Mouse (Mus musculus): ENCODE data around the gene Fam83g. TPM values are rescaled to one million over a fixed set of nuclear protein-coding genes. Genes with fewer than 3 reads are reported as not detected.

Fam83g gene
- total RNA-seq, 2 experiments from 2014 or later, result not detected

DNA sequence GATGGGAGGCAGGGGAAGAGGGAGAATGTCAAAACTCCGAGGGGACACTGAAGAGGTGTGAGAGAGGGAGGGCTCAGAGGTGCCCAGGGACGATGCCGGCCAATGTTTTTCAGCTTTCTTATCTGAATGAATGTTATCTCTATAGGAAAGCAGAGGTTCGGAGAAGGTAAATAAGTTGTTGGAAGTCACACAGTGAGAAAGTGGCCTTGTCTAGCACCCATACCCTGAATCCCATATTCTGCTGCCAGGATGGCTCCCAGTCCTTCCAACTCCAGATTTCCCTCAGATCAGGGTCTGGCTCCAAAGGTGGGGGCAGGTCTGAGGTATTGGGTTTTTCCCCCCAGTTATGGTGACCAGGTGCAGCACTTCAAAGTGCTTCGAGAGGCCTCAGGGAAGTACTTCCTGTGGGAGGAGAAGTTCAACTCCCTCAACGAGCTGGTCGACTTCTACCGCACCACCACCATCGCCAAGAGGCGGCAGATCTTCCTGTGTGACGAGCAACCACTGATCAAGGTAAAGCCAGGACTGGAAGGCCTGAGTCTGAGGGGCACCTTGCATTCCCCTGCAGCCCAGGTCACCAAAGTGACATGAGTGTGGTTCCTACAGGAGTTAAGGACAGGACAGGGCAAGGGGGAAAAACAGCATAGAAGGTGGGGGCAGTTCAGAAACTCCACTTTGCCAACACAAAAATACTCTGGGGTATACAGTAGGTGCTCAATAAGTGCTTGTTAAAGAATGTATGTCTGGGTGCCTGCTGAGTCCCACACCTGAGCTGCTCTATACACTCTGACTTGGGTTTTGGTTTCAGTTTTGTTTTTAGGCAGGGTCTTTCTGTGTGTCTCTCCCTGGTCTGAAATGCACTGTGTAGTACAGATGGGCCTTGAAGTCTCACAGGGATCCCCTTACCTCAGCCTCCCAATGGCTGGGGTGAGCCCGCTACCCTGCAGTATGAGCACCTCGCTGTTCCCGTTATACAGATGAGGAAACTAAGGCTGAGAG, 14.1 kb upstream of the Fam83g start:
- ATAC-seq (replicated peaks; ENCODE audit: poor library complexity, severe bottlenecking), result no peak

DNA sequence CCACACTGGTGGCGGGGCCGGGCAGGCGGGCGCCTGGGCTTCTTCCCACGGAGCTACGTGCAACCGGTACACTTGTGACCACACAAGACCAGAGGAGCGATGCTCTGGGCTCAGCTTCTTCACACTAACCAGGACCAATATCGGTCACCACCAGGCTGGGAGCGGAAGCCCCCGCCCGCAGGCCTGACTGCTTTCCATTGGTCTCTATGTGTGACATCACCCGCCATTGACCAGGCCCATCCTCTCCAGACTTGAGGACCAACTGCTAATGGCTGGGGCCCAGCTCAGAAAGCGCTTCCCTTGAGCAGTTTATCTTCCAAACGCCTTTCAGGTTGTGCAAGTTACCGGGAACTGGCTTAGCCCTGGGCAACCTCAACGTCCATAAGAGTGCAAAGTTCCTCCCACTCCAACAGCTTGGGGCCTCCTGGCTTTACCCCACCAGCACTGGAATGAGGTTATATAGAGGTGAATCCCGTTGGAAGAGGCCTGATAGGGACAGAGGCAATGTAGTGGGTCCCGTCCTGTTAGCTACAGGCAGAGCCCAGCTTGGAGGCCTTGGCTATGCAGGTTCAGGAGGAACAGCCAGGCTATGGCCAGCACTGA, 12.0 kb upstream of the Fam83g start:
- ATAC-seq (replicated peaks; ENCODE audit: poor library complexity, severe bottlenecking), result no peak

DNA sequence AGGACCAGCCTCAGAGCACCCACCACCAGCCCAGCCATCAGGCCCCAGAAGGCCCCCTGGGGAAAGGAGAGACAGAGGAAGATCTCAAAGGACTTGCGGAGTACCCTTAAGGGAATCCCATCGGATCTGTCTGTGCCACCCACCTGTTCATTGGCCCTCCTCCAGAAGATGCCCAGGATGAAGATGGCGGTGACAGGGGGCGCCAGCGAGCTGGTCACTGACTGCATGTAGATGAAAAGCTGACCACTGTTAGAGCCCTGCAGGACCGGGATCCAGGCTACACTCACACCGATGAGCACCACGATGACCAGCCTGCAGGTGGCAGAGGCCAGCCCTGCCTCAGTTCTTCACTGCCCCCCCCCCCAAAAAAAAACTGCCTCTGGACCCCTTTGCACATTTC, 10.2 kb upstream of the Fam83g start:
- no peak for ATAC-seq (replicated peaks; ENCODE audit: poor library complexity, severe bottlenecking)

DNA sequence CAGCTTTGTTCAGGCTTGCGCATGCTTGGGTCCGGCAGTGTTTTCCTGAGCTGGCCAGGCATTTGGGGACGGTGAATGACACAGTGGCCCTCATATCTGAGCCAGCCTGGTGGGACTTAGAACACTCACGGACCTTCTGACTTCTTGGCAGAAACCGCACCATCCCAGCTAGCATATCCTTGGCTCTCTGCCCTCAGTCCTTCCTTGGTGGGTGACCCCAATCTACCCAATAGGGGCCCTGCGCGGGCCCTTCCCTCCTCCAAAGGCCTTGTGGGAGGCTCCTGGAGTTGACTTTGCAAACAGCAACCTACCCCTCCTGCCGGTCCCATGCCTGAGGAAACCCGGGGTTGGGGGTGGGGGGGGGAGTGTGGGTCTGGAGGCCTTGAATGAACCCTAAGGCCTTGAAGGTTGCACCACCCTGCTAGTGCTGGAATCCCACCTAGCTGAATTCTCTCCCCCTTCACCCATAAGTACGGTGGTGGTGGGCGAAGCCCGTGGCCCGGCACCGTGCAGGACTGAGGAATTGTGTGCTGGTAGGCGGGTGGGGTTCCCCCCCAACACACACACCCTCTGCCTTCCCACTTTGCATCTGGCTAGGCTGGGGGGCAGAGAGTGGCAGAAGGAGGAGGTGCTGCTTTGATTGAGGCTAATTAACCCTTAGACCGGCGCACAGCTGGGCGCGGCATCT, 9.6 kb upstream of the Fam83g start:
- ATAC-seq (replicated peaks; ENCODE audit: poor library complexity, severe bottlenecking), result no peak

DNA sequence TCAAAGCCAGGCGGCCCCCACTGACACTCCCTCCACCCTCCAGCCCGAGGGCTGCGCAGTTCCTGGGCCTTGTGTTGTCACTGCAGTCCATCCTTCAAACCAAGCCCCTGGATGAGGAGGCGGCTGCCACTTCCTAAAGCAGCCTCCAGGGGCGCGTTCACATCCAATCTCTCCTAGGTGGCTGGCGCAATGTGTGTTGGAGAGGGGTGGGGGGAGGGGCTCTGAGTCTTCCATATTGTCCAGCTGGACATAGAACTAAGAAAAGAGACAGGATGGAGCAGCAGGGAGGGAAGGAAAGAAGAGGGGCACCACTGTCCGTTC, 9.1 kb upstream of the Fam83g start:
- no peak for ATAC-seq (replicated peaks; ENCODE audit: poor library complexity, severe bottlenecking)

DNA sequence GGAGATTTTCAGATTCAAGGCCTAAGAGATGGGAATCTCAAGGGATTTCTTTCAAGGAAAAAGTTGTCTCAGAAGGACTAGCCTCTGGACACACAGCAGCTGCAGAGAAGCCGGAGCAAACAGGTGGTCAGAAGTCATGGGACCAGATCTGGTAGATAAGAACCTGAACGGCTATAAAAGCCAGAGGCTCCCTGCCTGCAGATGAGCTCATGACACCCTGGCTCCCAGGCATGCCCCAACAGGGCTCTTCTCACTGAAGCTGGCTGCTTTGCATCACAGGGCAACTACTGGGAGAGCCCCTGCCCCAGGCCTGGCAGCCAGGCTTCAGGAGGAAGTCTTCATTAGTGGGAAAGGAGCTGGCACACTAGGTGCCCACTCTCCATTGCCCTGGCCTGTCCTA, 8.6 kb upstream of the Fam83g start:
- ATAC-seq (replicated peaks; ENCODE audit: poor library complexity, severe bottlenecking), result no peak

DNA sequence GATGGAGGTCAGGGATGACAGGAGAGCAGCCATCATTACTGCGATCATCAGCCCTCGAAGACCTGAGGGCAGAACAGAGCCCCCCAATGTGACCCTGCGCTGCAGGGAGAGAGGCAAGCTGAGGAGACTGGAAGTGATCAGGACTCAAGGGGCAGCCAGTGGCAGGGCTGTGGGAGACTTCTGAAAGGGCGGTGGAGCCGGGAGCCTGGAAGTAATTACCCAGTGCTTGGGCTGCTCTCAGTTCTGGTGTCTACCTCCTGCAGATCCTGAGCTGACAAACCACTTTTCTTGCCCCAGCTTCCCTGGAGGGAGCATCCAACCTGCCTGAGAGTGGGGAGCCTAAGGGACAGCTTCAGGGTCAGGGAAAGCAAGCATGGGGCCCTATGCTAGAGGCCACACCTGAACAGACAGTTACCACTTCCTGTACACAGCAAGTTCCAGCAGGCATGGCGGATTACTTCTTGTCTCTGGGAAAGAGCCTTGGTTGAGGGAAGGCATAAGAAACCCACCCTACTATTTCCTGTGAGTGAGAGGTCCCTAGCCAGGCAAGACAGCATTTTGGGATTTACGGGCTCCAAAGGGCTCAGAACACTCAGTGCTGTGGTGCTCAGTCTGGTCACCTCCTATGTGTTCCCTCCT, 7.6 kb upstream of the Fam83g start:
- no peak for ATAC-seq (replicated peaks; ENCODE audit: poor library complexity, severe bottlenecking)

DNA sequence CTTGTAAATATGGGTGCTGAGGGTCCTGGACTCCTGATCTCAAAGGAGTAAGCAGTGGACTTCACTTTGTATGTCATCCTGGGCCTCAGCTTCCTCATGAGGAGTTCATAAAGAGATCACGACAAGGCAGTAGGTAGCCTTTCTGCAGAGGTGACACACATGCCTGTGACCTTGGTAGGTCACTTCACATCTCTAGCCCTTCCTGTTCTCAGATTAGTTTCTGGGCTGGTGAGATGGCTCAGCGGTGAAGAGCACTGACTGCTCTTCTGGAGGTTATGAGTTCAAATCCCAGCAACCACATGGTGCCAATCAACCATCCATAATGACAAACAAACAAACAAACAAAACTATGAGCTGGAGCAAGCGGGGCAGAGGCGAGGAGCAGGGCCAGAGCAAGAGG, 6.2 kb upstream of the Fam83g start:
- no peak for ATAC-seq (replicated peaks; ENCODE audit: poor library complexity, severe bottlenecking)

DNA sequence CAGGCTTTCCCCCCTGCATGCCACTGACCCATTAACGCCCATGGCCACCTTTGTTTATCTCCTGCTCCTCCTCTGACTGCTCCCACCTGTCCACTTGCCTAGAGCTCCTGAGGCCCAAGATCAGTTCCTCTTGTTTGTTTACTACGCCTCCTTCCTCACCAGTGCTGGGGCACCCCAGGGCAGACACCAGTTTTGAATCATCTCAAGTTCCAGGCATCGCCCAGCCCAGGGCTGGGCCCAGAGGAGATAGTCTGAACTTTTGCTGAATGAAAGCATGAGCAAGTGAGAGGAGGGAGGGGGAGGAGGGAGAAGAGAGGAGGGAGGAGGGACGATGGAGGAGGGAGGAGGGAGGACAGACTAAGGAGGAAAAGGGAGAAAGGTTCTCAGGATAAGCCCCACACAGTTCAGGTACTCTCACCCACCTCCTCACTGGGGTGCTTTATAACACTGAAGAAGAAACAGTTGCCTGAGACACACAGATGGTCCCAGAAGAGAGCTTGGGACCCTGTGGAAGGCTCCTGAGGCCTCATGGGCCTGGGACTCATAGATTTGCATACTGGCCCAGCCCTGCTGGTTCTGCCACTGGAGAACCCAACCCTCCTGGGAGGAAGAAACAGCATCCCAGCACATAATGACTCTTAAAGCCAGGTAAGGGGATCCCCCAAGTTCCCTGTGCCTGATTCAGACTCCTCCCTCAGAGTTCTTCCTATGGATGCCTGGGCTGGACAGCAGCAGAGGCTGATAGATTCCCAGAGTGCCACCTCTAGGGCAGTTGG, 4.6 kb upstream of the Fam83g start:
- ATAC-seq (replicated peaks; ENCODE audit: poor library complexity, severe bottlenecking), result no peak

DNA sequence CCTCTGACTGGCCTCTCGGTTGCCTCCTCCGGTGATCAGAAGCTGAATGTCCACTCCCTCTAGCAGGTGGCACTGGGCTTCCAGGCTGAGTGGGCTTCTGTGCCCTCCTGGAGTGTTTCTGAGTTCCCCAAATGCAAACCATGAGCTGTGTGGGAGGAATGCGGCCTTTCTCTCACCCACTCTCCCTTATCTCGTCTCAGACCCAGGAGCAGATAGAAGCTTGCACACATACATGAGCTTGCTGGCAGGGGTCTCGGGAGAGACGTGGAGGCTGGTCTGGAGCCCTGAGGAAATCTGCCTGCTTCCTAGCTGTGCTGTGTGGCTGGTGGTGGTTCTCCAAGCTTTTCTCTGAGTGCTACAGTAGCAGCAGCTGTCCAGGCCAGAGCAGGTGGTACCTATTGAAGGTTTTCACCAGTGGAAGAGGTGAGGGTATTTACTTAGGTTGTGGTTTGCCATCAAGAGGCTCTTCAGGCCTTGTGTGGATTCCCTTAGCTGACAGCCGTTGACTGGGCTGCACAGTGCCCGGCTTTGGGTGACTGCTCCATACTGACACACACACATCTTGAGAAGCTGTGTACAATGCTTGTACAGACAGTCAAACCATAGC, 1.3 kb downstream of the Fam83g start:
- no peak for ATAC-seq (replicated peaks; ENCODE audit: poor library complexity, severe bottlenecking)

DNA sequence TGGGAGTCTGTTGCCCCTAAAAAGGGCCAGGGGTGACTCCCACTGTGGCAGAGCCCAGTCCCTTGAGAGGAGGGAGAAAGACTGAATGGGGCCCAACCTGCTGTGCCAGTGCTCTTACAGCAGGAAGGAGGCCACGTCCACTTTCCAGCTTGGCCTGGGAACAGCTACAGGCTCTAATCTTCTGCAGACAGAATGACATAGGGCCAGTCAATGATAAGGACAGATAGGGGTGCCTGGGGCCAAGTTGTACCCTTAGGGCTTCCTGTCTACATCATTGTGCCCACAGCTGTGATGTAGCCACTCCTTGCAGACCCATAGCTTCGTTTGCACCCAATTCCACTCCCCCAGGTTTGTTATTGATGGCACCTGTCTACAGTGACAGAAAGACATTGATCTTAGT, 2.2 kb downstream of the Fam83g start:
- no peak for ATAC-seq (replicated peaks; ENCODE audit: poor library complexity, severe bottlenecking)

DNA sequence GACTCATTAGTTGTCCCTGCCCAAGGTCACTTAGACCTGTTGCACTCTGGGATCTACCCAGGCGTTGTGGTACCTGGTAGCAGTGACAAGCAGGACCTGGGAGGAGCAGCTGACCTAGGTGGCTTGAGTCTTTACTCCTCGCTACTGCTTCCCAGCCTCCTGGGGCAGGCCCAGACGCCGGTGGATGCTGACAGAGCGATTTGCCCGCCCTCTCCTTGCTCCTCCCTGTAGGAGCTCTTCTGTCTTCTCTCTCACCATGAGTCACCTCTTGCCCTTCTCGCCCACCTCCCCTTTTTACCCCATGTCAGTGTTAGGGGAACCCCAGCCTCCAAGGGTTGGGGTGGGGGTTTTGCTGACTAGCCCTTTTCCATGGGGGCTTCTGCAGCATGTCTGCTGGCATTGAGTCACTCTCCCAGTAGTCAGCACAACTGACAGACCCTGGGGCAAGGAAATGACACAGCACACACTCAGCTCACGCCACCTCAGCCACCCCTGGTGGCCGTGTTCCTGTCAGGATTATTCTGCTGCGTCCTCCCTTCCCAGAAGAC, 3.1 kb downstream of the Fam83g start:
- no peak for ATAC-seq (replicated peaks; ENCODE audit: poor library complexity, severe bottlenecking)

DNA sequence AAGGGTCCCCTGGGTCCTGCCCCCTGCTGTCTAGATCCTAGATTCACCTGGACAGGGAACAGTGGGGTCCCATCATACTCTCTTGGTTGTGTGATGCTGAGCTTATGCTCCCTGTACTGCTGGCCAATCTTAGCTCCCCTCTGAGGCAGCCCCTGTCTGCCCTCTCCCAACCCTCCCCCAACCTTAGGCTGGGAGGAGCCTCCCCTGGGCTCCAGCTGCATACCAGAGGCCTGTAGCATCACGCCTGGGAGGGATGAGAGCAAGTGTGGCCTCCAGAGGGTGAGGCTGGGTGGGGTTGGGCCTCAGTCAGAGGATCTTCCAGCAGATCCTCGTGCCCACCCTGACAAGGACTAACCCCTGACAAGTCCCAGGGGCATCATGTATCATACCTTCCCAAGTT, 3.7 kb downstream of the Fam83g start:
- ATAC-seq (replicated peaks; ENCODE audit: poor library complexity, severe bottlenecking), result no peak

DNA sequence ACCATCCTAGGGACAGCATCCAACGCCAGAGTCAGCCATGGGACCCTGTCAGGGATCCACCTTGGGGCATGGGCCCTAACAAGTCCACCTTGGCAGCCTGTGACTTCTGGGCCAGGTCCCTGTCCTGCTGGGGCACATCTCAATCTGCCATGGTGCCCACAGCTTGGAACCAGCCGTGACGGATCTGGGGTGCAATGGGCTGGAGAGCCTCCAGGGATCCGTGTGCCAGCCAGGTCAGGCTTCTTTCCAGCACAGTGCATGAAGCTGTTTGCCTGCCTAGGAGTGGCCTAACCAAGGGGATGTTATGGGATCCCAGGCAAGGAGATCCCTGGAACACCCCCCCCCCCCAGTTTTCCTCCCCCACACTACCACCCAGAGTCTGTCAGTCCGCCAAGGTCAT, 9.1 kb downstream of the Fam83g start:
- no peak for ATAC-seq (replicated peaks; ENCODE audit: poor library complexity, severe bottlenecking)

DNA sequence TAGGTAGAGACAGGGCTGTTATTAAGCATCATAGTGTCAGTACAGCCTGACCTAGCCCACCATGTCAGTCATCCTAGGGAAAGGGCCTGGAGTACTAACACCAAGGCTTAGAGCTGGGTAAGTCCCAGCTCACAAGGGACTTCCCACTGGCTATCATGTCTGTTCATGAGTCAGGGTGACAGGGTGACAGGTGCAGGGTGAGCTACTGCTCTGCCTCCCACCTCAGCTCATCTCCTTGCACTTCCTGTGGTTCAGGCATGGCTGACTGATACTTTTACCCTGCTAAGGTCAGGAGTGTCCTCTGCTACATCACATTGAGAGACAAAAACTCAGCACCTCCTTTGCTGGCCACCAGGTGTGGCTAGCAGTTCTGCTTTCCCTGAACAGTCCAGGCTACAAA, 15.0 kb downstream of the Fam83g start:
- ATAC-seq (replicated peaks; ENCODE audit: poor library complexity, severe bottlenecking), result no peak

DNA sequence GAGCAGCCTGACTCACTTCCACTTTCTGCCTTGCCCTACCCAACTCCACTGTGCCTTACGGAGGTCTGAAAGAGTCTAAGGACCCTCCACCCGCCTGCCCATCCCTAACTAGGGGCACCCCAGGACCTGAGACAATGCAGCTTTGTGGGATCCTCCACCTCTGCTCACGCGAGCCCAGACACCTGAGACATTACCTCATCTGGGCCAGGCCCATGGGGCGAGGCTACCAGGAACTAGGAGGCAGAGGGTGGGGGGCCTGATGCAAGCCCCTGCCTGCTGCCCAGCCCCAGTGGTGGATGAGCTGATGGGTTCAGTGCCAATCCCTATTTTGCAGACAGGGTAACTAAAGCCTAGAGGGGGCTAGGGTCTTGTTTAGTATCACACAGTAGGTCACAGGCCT, 15.6 kb downstream of the Fam83g start:
- no peak for ATAC-seq (replicated peaks; ENCODE audit: poor library complexity, severe bottlenecking)

DNA sequence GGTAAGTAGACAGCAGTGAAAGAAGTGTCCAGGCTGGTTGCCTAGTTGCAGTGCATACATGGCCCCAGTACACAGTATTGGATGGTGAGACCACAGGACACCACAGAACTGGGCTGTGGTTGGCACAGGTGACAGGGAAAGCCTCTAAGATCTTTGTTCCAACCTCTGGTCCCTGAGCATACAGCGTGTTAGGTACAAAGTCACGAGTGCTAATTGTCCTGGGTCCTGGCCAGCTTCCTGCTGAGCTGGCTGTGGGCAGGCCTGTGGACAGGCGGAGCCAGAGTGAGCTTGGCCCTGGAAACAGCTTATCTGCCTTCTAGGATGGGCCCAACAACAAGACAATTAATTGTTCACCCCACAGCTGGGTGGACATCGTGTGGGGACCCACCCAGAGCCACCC, 16.0 kb downstream of the Fam83g start:
- no peak for ATAC-seq (replicated peaks; ENCODE audit: poor library complexity, severe bottlenecking)

DNA sequence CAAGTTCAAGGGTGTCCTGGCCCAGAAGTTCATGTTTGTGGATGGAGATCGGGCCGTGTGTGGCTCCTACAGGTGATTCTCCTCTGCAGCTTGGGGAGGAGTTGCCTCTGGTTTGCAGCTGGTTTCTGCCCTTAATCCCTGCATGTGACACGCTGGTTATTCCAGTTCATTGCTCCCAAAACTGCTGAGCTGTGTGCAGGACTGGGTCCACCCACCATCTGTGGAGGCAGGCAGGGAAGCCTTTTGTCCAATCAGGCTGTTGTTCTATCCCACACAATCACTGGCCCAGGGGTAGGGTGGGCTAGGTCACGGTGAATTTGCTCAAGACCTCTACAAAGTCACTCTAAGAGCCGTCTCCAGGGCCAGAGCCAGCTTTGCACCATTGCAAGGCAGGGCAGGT, 17.8 kb downstream of the Fam83g start:
- ATAC-seq (replicated peaks; ENCODE audit: poor library complexity, severe bottlenecking), result no peak

DNA sequence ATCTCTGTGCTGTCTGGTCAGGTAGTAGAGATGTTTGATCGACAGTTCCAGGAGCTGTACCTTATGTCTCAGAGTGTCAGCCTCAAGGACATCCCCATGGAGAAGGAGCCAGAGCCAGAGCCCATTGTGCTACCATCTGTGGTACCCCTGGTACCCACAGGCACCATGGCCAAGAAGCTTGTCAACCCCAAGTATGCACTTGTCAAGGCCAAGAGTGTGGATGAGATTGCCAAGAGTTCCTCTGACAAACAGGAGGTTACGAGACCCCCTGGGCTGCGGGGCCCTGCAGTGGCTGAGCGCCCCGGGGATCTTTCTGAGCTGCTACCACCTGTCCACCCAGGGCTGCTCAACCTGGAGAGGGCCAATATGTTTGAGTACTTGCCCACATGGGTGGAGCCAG, 18.6 kb downstream of the Fam83g start:
- no peak for ATAC-seq (replicated peaks; ENCODE audit: poor library complexity, severe bottlenecking)

DNA sequence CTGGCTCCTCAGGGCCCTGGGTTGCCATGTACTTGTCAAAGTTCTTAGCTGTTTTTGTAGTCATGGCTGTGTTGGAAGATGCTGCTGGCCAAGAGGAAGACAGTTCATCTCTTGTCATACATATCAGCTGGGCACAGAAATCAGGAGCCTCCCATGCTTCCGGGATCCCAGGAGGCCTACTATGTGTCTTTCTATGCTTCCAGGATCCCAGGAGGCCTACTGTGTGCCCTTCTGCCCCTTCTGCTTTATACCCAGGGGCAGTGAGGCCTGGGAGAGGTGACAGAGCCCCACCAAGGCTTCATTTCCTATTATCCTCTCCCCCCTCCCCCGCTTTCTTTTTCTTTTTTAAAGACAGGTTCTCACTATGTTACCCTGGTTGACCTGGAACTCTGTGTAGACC, 21.7 kb downstream of the Fam83g start:
- ATAC-seq (replicated peaks; ENCODE audit: poor library complexity, severe bottlenecking), result no peak
